Mouse (Mus musculus) MEL (cell line): ENCODE measurements at regions not wholly inside any gene's neighbourhood (a gene's known extent, or its start where the extent isn't known, plus 50 kb on each side); places are given as distances from the start of the nearest gene placed in this dataset.

ENCODE experiments used
- DNase-seq: peaks from one replicate; pipeline ENCODE4 v3.0.0; 2011; ENCODE audit warnings: low read depth, low spot score
- H3K27ac ChIP-seq: 2 replicates; pipeline ENCODE4 v1.5.1; 2012; ENCODE audit warnings: low read depth, mild to moderate bottlenecking, control low read depth, low read length, moderate library complexity; ENCODE audit not compliant: control insufficient read depth
- H3K27me3 ChIP-seq, 2 experiments: fragments of 150-350 bp in 1 of 2; sonication (generic) in 1 of 2; 2 replicates each; pipeline ENCODE4 v1.6.1; 2012; ENCODE audit warnings: low read length in 2 of 2, mild to moderate bottlenecking in 2 of 2, improper control_type of control experiment in 1 of 2, moderate library complexity in 1 of 2; ENCODE audit not compliant: insufficient read depth in 2 of 2, control insufficient read depth in 1 of 2
- H3K36me3 ChIP-seq, 2 experiments: 2 replicates each; pipeline ENCODE4 v1.6.1; 2012 to 2014; ENCODE audit warnings: low read length in 2 of 2, improper control_type of control experiment in 1 of 2, inconsistent platforms in 1 of 2, mild to moderate bottlenecking in 1 of 2; ENCODE audit not compliant: insufficient read depth in 2 of 2, control insufficient read depth in 1 of 2
- H3K4me1 ChIP-seq, 2 experiments: fragments of 150-350 bp in 1 of 2; sonication (generic) in 1 of 2; 2 replicates each; pipeline ENCODE4 v1.6.1; 2012; ENCODE audit warnings: low read length in 2 of 2, improper control_type of control experiment in 1 of 2, mild to moderate bottlenecking in 1 of 2; ENCODE audit not compliant: insufficient read depth in 2 of 2, control insufficient read depth in 1 of 2
- H3K4me3 ChIP-seq, 2 experiments: fragments of 150-350 bp in 1 of 2; sonication (generic) in 1 of 2; 2 replicates each; pipeline ENCODE4 v1.5.1; 2012; ENCODE audit warnings: low read depth in 2 of 2, low read length in 2 of 2, mild to moderate bottlenecking in 2 of 2, moderate library complexity in 2 of 2, control low read depth in 1 of 2, improper control_type of control experiment in 1 of 2; ENCODE audit not compliant: control insufficient read depth in 1 of 2, insufficient read depth in 1 of 2
- H3K79me2 ChIP-seq: 2 replicates; pipeline ENCODE4 v1.6.1; 2012; ENCODE audit warnings: mild to moderate bottlenecking, low read length, moderate library complexity; ENCODE audit not compliant: control insufficient read depth, poor library complexity, insufficient read depth
- H3K9ac ChIP-seq: 2 replicates; pipeline ENCODE4 v1.6.1; 2012; ENCODE audit warnings: low read depth, mild to moderate bottlenecking, control low read depth, low read length, moderate library complexity; ENCODE audit not compliant: control insufficient read depth, poor library complexity, severe bottlenecking
- H3K9me3 ChIP-seq: fragments of 150-350 bp; sonication (generic); replicated peaks from 2 replicates; pipeline ENCODE4 v1.6.1; 2012; ENCODE audit warnings: mild to moderate bottlenecking, low read length, improper control_type of control experiment, moderate library complexity; ENCODE audit not compliant: insufficient read depth
- BHLHE40 ChIP-seq: IDR thresholded peaks from 2 replicates; pipeline ENCODE4 v1.6.1; 2012; ENCODE audit warnings: low read depth, mild to moderate bottlenecking, inconsistent platforms, low read length, improper control_type of control experiment, borderline replicate concordance
- CHD2 ChIP-seq: IDR thresholded peaks from 2 replicates; pipeline ENCODE4 v1.6.1; 2011; ENCODE audit warnings: low read length, improper control_type of control experiment
- CTCF ChIP-seq, 3 experiments: IDR thresholded peaks in 2 of 3; conservative IDR thresholded peaks in 1 of 3; 2 replicates each; pipeline ENCODE4 v1.5.1; 2011 to 2012; ENCODE audit warnings: low read length in 3 of 3, low read depth in 2 of 3, mild to moderate bottlenecking in 2 of 3, improper control_type of control experiment in 1 of 3, inconsistent platforms in 1 of 3, mixed read lengths in 1 of 3, moderate library complexity in 1 of 3; ENCODE audit not compliant: control insufficient read depth in 1 of 3, insufficient read depth in 1 of 3, poor library complexity in 1 of 3, severe bottlenecking in 1 of 3
- ETS1 ChIP-seq: IDR thresholded peaks from 2 replicates; pipeline ENCODE4 v1.6.1; 2012; ENCODE audit warnings: low read depth, mild to moderate bottlenecking, inconsistent platforms, low read length, improper control_type of control experiment, moderate library complexity
- GATA1 ChIP-seq: IDR thresholded peaks from 2 replicates; pipeline ENCODE4 v1.6.1; 2011; ENCODE audit warnings: low read depth, low read length, improper control_type of control experiment
- HCFC1 ChIP-seq: IDR thresholded peaks from 2 replicates; pipeline ENCODE4 v1.6.1; 2012; ENCODE audit warnings: low read depth, mild to moderate bottlenecking, inconsistent platforms, low read length, improper control_type of control experiment, moderate library complexity
- JUND ChIP-seq: IDR thresholded peaks from 2 replicates; pipeline ENCODE4 v1.6.1; 2011; ENCODE audit warnings: low read depth, mild to moderate bottlenecking, improper control_type of control experiment, low read length
- MAFK ChIP-seq: IDR thresholded peaks from 2 replicates; pipeline ENCODE4 v1.6.1; 2011; ENCODE audit warnings: low read depth, mild to moderate bottlenecking, low read length, improper control_type of control experiment, borderline replicate concordance
- MXI1 ChIP-seq: IDR thresholded peaks from 2 replicates; pipeline ENCODE4 v1.6.1; 2011; ENCODE audit warnings: mild to moderate bottlenecking, low read depth, low read length, improper control_type of control experiment
- MYB ChIP-seq: IDR thresholded peaks from 2 replicates; pipeline ENCODE4 v1.6.1; 2011; ENCODE audit warnings: mild to moderate bottlenecking, low read depth, low read length, improper control_type of control experiment
- NRF1 ChIP-seq: IDR thresholded peaks from 2 replicates; pipeline ENCODE4 v1.6.1; 2014; ENCODE audit warnings: low read depth, mild to moderate bottlenecking, inconsistent platforms, low read length, improper control_type of control experiment, moderate library complexity; ENCODE audit not compliant: poor library complexity, insufficient read depth, severe bottlenecking
- POLR2AphosphoS2 ChIP-seq: IDR thresholded peaks from 2 replicates; pipeline ENCODE4 v1.6.1; 2011; ENCODE audit warnings: low read length, improper control_type of control experiment
- POLR2AphosphoS5 ChIP-seq: IDR thresholded peaks from 2 replicates; pipeline ENCODE4 v1.6.1; 2012; ENCODE audit warnings: low read depth, borderline replicate concordance, mild to moderate bottlenecking, inconsistent platforms, low read length, moderate library complexity, mixed read lengths
- RAD21 ChIP-seq: IDR thresholded peaks from 2 replicates; pipeline ENCODE4 v1.6.1; 2011; ENCODE audit warnings: mild to moderate bottlenecking, low read depth, low read length, improper control_type of control experiment
- RCOR1 ChIP-seq: IDR thresholded peaks from 2 replicates; pipeline ENCODE4 v1.6.1; 2012; ENCODE audit warnings: low read depth, mild to moderate bottlenecking, inconsistent platforms, low read length, improper control_type of control experiment
- TAL1 ChIP-seq: IDR thresholded peaks from 2 replicates; pipeline ENCODE4 v1.6.1; 2012; ENCODE audit warnings: mild to moderate bottlenecking, inconsistent platforms, low read length, moderate library complexity, mixed read lengths
- TBP ChIP-seq: IDR thresholded peaks from 2 replicates; pipeline ENCODE4 v1.8.0; 2011; ENCODE audit warnings: low read depth, low read length, improper control_type of control experiment
- USF2 ChIP-seq, 2 experiments: IDR thresholded peaks; 2 replicates each; pipeline ENCODE4 v1.6.1; 2011 to 2012; ENCODE audit warnings: improper control_type of control experiment in 2 of 2, low read length in 2 of 2, borderline replicate concordance in 1 of 2, inconsistent platforms in 1 of 2, low read depth in 1 of 2, mild to moderate bottlenecking in 1 of 2; ENCODE audit not compliant: insufficient read depth in 1 of 2

DNA sequence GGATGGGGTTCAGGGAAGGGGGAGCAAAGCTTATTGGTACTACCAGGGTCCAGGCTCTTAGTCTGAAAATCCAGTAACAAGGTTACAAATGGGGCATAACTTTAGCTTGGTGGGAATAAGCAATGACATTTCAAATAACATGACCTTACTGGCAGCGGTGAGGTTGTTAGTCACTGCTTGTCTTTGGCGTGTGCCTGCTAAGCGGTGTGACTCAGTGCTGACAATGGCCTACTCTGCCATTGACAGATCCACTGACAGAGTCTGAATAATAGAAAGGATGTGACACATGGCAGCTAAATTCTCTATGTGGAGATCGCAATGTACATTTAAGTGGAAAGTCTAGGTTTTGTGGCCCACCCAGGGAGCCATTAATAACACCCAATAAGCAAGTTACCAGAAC, 61.5 kb upstream of the Rxfp2 start:
- Histone ChIP-seq H3K9me3 (no peaks in the 10 kb centered on the region), H3K27me3 (no peaks in the 10 kb centered on the region), H3K79me2 (no peaks in the 10 kb centered on the region), H3K4me1 (no peaks in the 10 kb centered on the region), H3K27ac (no peak overlapping the region), H3K9ac (no peak overlapping the region), H3K36me3 (no peaks in the 10 kb centered on the region), H3K4me3 (no peak overlapping the region)
- TF ChIP-seq GATA1 (no peak), POLR2AphosphoS5 (no peak), CHD2 (no peak), NRF1 (no peak), RCOR1 (no peak), MYB (no peak), POLR2AphosphoS2 (no peak), TBP (no peak), MAFK (no peak), BHLHE40 (no peak), CTCF (IDR thresholded peaks at IDR 0.05 in 2 of 3, conservative IDR thresholded peaks at IDR 0.05 in 1 of 3; ENCODE audit: control insufficient read depth in 1 of 3, insufficient read depth in 1 of 3, low read depth in 2 of 3, low read length in 3 of 3, poor library complexity in 1 of 3, severe bottlenecking in 1 of 3) (no peak), USF2 (IDR thresholded peaks at IDR 0.05; ENCODE audit: borderline replicate concordance in 1 of 2, insufficient read depth in 1 of 2, low read depth in 1 of 2, low read length in 2 of 2) (no peak), JUND (no peak), RAD21 (no peak), TAL1 (no peak), ETS1 (no peak)
- DNase-seq: no peak

DNA sequence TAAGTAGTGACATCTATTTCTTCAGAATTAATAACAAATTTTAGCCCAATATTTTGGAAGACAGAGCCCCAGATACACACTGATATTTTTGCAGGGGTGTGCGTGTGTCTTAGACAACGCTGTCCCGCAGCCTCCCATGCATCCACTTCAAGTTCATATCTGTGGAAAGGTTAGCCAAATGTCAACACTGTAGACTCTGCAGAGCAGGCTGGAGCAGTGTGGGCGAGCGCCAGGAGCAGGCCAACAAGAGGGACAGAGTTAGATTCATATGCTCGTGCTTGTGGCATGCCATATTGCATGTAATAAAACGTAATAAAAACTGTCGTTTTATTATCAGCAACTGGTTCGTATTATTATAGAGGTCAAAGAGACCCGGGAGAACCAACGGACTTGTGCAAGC, 57.3 kb upstream of the Rxfp2 start:
- DNase-seq: no peak
- Histone ChIP-seq H3K9ac (no peak overlapping the region), H3K27me3 (no peaks in the 10 kb centered on the region), H3K36me3 (no peaks in the 10 kb centered on the region), H3K4me1 (no peaks in the 10 kb centered on the region), H3K4me3 (no peak overlapping the region), H3K9me3 (no peaks in the 10 kb centered on the region)
- TF ChIP-seq MXI1: no peak
- no peak for TF ChIP-seq HCFC1
- TF ChIP-seq MAFK: no peak
- TF ChIP-seq, all 39 proteins: peak for 0
- Histone ChIP-seq H3K79me2 (no peaks in the 10 kb centered on the region), H3K27ac (no peak overlapping the region)
